Mouse (Mus musculus): ENCODE results near the gene A730049H05Rik. TPM values are rescaled to one million over a fixed set of nuclear protein-coding genes. Genes with fewer than 3 reads are reported as not detected.

A730049H05Rik gene
- polyA plus RNA-seq, 1 experiment, result not detected

DNA sequence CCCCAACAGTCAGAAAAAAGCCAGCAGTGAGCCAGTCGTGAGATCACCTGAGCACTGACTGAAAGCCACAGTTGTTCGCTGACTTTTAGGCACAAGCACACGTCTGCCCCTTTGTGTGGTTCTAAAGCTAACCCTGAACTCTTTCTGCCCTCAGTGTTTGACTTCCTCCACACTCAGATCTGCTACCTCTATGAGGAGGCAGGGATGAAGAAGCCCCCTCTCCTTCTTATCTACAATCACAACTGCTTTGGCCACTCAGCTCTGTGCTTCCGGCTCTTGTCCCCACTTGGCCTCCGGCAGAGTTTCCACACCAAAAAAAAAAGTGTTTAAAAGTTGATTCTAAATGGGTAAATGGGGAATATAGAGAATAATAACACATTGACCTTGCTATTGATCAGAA is 59.8 kb downstream of the A730049H05Rik start:
- no peak overlapping the region for H3K4me3 ChIP-seq (ENCODE audit: low read depth, low read length)
- no peaks in the 10 kb centered on the region for H3K9me3 ChIP-seq (replicated peaks; ENCODE audit: control insufficient read depth, insufficient read depth, low read length, poor library complexity, severe bottlenecking)
- H3K4me1 ChIP-seq (ENCODE audit: control insufficient read depth, insufficient read depth, low read length), result no peaks in the 10 kb centered on the region
- H3K9ac ChIP-seq (ENCODE audit: low read depth, poor library complexity, severe bottlenecking), result no peak overlapping the region
- H3K36me3 ChIP-seq (ENCODE audit: control insufficient read depth, insufficient read depth, low read length, poor library complexity, severe bottlenecking), result no peaks in the 10 kb centered on the region
- no peak overlapping the region for H3K27ac ChIP-seq (ENCODE audit: insufficient read depth, low read length)
- no peak for TF ChIP-seq CTCF (IDR thresholded peaks at IDR 0.05; ENCODE audit: low read depth, low read length)
- no peak for TF ChIP-seq POLR2A (IDR thresholded peaks at IDR 0.05; ENCODE audit: insufficient read depth, low read length)
- no peak for TF ChIP-seq EP300 (IDR thresholded peaks at IDR 0.05; ENCODE audit: insufficient read depth, low read depth, low read length)
- H3K27me3 ChIP-seq (ENCODE audit: control insufficient read depth, insufficient read depth, low read length, poor library complexity, severe bottlenecking), result no peaks in the 10 kb centered on the region

DNA sequence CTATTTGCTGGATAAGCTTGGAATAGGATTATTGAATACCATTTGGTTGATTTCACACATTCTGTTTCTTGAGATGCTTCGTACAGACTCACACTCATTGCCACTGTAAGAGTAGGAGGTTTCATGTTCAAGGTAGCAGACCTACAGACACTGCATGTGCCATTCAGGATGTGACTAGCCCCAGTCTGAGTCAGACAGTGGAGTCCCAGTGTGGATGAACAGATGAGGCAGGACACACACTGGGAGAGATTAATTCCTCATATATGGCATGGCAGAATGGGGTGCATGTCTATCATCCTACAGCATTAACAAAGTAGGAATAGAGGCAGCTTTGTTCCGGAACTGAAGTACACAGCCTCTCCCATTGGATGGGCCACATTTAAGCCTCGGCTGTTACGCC is 61.0 kb downstream of the A730049H05Rik start:
- Histone ChIP-seq H3K9me3 (replicated peaks; ENCODE audit: control insufficient read depth, insufficient read depth, low read length, poor library complexity, severe bottlenecking) (no peaks in the 10 kb centered on the region), H3K4me1 (ENCODE audit: control insufficient read depth, insufficient read depth, low read length) (no peaks in the 10 kb centered on the region), H3K27me3 (ENCODE audit: control insufficient read depth, insufficient read depth, low read length, poor library complexity, severe bottlenecking) (no peaks in the 10 kb centered on the region), H3K9ac (ENCODE audit: low read depth, poor library complexity, severe bottlenecking) (no peak overlapping the region), H3K36me3 (ENCODE audit: control insufficient read depth, insufficient read depth, low read length, poor library complexity, severe bottlenecking) (no peaks in the 10 kb centered on the region), H3K4me3 (ENCODE audit: low read depth, low read length) (no peak overlapping the region), H3K27ac (ENCODE audit: insufficient read depth, low read length) (no peak overlapping the region)
- no peak for TF ChIP-seq EP300 (IDR thresholded peaks at IDR 0.05; ENCODE audit: insufficient read depth, low read depth, low read length)
- no peak for TF ChIP-seq CTCF (IDR thresholded peaks at IDR 0.05; ENCODE audit: low read depth, low read length)
- TF ChIP-seq POLR2A (IDR thresholded peaks at IDR 0.05; ENCODE audit: insufficient read depth, low read length), result no peak

DNA sequence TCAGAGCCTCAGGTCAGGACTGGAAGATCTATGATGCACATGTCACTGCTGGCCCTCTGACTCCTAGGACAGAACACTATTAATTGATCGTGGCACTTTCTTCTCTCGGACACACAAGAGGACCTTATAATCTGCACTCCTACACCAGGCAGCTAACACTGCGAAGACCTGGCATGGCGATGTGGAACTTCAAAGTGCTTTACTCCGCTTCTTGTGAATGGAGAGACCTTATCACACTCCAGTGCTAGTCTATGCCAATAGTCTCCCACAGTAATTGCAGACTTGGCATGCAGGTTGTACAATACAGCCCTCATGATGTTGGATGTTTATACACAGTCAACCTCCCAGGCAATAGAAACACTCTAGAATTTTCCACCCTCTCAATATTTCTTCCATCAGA is 62.5 kb downstream of the A730049H05Rik start:
- Histone ChIP-seq H3K27me3 (ENCODE audit: control insufficient read depth, insufficient read depth, low read length, poor library complexity, severe bottlenecking) (no peaks in the 10 kb centered on the region), H3K9ac (ENCODE audit: low read depth, poor library complexity, severe bottlenecking) (no peak overlapping the region), H3K36me3 (ENCODE audit: control insufficient read depth, insufficient read depth, low read length, poor library complexity, severe bottlenecking) (no peaks in the 10 kb centered on the region), H3K27ac (ENCODE audit: insufficient read depth, low read length) (no peak overlapping the region), H3K4me3 (ENCODE audit: low read depth, low read length) (no peak overlapping the region), H3K9me3 (replicated peaks; ENCODE audit: control insufficient read depth, insufficient read depth, low read length, poor library complexity, severe bottlenecking) (no peaks in the 10 kb centered on the region), H3K4me1 (ENCODE audit: control insufficient read depth, insufficient read depth, low read length) (no peaks in the 10 kb centered on the region)
- TF ChIP-seq CTCF (IDR thresholded peaks at IDR 0.05; ENCODE audit: low read depth, low read length), result no peak
- TF ChIP-seq EP300 (IDR thresholded peaks at IDR 0.05; ENCODE audit: insufficient read depth, low read depth, low read length), result no peak
- no peak for TF ChIP-seq POLR2A (IDR thresholded peaks at IDR 0.05; ENCODE audit: insufficient read depth, low read length)

DNA sequence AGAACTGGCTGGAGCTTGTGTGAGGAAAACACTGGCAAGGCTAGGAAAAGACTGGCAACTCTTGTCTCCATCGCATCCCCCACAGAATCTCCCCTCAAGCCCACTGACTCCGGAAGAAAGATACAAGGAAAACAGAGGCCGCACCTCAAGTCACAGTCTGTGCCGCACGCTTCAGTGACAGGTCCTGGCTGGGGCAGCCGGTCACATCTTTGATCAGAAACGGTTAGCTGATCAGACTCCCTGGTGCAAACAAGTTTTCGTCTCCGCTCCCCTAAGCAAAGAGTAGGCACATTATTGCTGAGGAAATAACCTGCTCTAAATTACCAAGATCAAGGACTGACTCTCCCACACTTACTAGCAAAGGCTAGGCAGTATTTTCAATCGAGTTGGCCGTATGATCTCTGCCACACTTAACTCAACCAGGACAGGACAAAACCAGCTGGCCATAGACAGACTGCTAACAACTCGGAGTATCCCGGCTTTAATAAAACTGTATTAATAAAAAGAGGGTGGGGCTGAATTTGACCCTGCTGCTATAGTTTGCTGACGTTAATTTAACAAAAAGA is 63.5 kb downstream of the A730049H05Rik start:
- Histone ChIP-seq H3K27ac (ENCODE audit: insufficient read depth, low read length) (no peak overlapping the region), H3K4me1 (ENCODE audit: control insufficient read depth, insufficient read depth, low read length) (no peaks in the 10 kb centered on the region), H3K36me3 (ENCODE audit: control insufficient read depth, insufficient read depth, low read length, poor library complexity, severe bottlenecking) (no peaks in the 10 kb centered on the region), H3K9ac (ENCODE audit: low read depth, poor library complexity, severe bottlenecking) (no peak overlapping the region), H3K4me3 (ENCODE audit: low read depth, low read length) (no peak overlapping the region), H3K27me3 (ENCODE audit: control insufficient read depth, insufficient read depth, low read length, poor library complexity, severe bottlenecking) (no peaks in the 10 kb centered on the region), H3K9me3 (replicated peaks; ENCODE audit: control insufficient read depth, insufficient read depth, low read length, poor library complexity, severe bottlenecking) (no peaks in the 10 kb centered on the region)
- TF ChIP-seq POLR2A (IDR thresholded peaks at IDR 0.05; ENCODE audit: insufficient read depth, low read length) (no peak), EP300 (IDR thresholded peaks at IDR 0.05; ENCODE audit: insufficient read depth, low read depth, low read length) (no peak), CTCF (IDR thresholded peaks at IDR 0.05; ENCODE audit: low read depth, low read length) (no peak)

DNA sequence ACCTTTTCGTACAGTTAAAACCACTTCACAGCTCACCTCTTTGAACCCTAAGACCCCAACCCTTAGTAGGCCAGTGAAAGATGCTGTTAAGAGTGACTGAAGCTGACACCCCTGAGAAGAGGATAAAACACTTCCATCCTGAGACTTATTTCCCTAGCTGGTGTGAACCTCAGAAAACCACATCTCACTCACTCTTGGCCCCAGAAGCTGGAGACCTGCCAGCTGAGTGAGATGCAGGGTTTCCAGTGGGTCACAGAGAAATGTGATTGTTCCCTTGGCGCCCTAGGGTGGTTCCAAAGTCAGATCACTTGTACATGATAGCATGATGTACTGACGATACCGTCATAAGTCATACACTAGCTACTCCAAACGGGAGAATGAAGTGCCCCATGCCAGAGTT is 66.2 kb downstream of the A730049H05Rik start:
- Histone ChIP-seq H3K9me3 (replicated peaks; ENCODE audit: control insufficient read depth, insufficient read depth, low read length, poor library complexity, severe bottlenecking) (no peaks in the 10 kb centered on the region), H3K27ac (ENCODE audit: insufficient read depth, low read length) (no peak overlapping the region), H3K27me3 (ENCODE audit: control insufficient read depth, insufficient read depth, low read length, poor library complexity, severe bottlenecking) (no peaks in the 10 kb centered on the region), H3K9ac (ENCODE audit: low read depth, poor library complexity, severe bottlenecking) (no peak overlapping the region), H3K36me3 (ENCODE audit: control insufficient read depth, insufficient read depth, low read length, poor library complexity, severe bottlenecking) (no peaks in the 10 kb centered on the region), H3K4me3 (ENCODE audit: low read depth, low read length) (no peak overlapping the region), H3K4me1 (ENCODE audit: control insufficient read depth, insufficient read depth, low read length) (no peaks in the 10 kb centered on the region)
- TF ChIP-seq CTCF (IDR thresholded peaks at IDR 0.05; ENCODE audit: low read depth, low read length) (no peak), EP300 (IDR thresholded peaks at IDR 0.05; ENCODE audit: insufficient read depth, low read depth, low read length) (no peak), POLR2A (IDR thresholded peaks at IDR 0.05; ENCODE audit: insufficient read depth, low read length) (no peak)

DNA sequence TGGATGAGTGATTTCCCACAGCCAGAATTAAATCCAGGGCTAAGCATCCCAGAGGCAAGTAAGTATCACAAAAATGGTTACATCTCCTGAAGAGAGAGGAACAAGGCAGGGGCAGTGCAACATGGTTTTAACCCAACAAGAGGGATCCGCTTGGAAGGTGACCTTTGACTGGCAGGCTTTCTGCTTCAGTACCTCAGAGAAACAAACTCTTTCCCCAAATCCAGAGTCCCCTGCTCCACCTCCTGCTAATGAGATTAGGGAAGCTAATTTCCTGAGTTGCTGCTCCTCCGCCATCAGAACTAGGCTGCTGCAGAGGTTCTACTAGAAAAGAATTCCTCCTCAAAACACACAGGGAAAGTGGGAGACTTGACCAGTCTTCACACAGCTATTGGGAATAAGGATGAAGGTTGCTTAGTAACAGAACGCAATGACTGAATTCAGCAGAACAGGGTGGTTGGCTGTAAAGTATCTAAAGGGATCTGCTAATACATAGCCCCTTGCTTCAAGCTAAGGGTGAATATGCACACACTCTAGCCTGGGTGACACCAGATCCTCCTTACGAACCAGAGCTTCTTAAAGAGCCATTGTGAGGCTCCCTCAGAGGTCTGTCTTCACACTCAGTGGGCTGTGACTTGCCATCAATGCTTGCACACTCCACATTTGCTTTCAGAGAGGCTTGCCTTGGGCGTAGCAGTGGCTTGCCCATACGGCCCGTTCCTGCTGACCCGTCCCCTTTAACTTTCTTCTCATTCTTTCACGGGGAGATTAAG is 67.0 kb downstream of the A730049H05Rik start:
- Histone ChIP-seq H3K9me3 (replicated peaks; ENCODE audit: control insufficient read depth, insufficient read depth, low read length, poor library complexity, severe bottlenecking) (no peaks in the 10 kb centered on the region), H3K4me3 (ENCODE audit: low read depth, low read length) (no peak overlapping the region), H3K36me3 (ENCODE audit: control insufficient read depth, insufficient read depth, low read length, poor library complexity, severe bottlenecking) (no peaks in the 10 kb centered on the region), H3K27me3 (ENCODE audit: control insufficient read depth, insufficient read depth, low read length, poor library complexity, severe bottlenecking) (no peaks in the 10 kb centered on the region), H3K4me1 (ENCODE audit: control insufficient read depth, insufficient read depth, low read length) (no peaks in the 10 kb centered on the region), H3K9ac (ENCODE audit: low read depth, poor library complexity, severe bottlenecking) (no peak overlapping the region), H3K27ac (ENCODE audit: insufficient read depth, low read length) (no peak overlapping the region)
- TF ChIP-seq CTCF (IDR thresholded peaks at IDR 0.05; ENCODE audit: low read depth, low read length) (no peak), EP300 (IDR thresholded peaks at IDR 0.05; ENCODE audit: insufficient read depth, low read depth, low read length) (no peak), POLR2A (IDR thresholded peaks at IDR 0.05; ENCODE audit: insufficient read depth, low read length) (no peak)

Measured in ES-Bruce4 (cell line).